Mouse (Mus musculus) ES-Bruce4 (cell line): ENCODE results near the gene Mindy4. TPM values are rescaled to one million over a fixed set of nuclear protein-coding genes. Genes with fewer than 3 reads are reported as not detected.

Experiments used
- H3K27ac ChIP-seq: 2 replicates; pipeline ENCODE4 v1.5.1; 2012; ENCODE audit warnings: low read length, inconsistent platforms; ENCODE audit not compliant: insufficient read depth
- H3K27me3 ChIP-seq: 2 replicates; pipeline ENCODE4 v1.6.1; 2012; ENCODE audit warnings: mild to moderate bottlenecking, low read length, inconsistent platforms; ENCODE audit not compliant: control insufficient read depth, poor library complexity, insufficient read depth, severe bottlenecking
- H3K36me3 ChIP-seq: 2 replicates; pipeline ENCODE4 v1.6.1; 2012; ENCODE audit warnings: inconsistent platforms, mild to moderate bottlenecking, low read length, moderate library complexity; ENCODE audit not compliant: control insufficient read depth, poor library complexity, insufficient read depth, severe bottlenecking
- H3K4me1 ChIP-seq: one replicate; pipeline ENCODE4 v1.8.1; 2011; ENCODE audit warnings: low read length; ENCODE audit not compliant: control insufficient read depth, insufficient read depth
- H3K4me3 ChIP-seq: 2 replicates; pipeline ENCODE4 v1.5.1; 2011; ENCODE audit warnings: low read depth, mild to moderate bottlenecking, low read length
- H3K9ac ChIP-seq: 2 replicates; pipeline ENCODE4 v1.6.1; 2012; ENCODE audit warnings: low read depth, mild to moderate bottlenecking, inconsistent platforms; ENCODE audit not compliant: poor library complexity, severe bottlenecking
- H3K9me3 ChIP-seq: replicated peaks from 2 replicates; pipeline ENCODE4 v1.6.1; 2012; ENCODE audit warnings: mild to moderate bottlenecking, low read length, inconsistent platforms; ENCODE audit not compliant: control insufficient read depth, poor library complexity, insufficient read depth, severe bottlenecking
- CTCF ChIP-seq: IDR thresholded peaks from one replicate; pipeline ENCODE4 v1.8.1; 2011; ENCODE audit warnings: low read depth, low read length
- EP300 ChIP-seq: IDR thresholded peaks from 2 replicates; pipeline ENCODE4 v1.6.1; 2011; ENCODE audit warnings: low read depth, low read length; ENCODE audit not compliant: insufficient read depth
- POLR2A ChIP-seq: IDR thresholded peaks from one replicate; pipeline ENCODE4 v1.8.1; 2011; ENCODE audit warnings: low read length; ENCODE audit not compliant: insufficient read depth
- polyA plus RNA-seq: library from polyadenylated mRNA; stranded (reverse); fragments of >200 nt; gene quantifications from 2 replicates; pipeline ENCODE4 v1.2.4, GENCODE M21; 2011; ENCODE audit warnings: low read depth; ENCODE audit not compliant: missing spikeins, insufficient read depth, insufficient read length

Mindy4 gene
- polyA plus RNA-seq, 1 experiment = 2.7 TPM

- Histone ChIP-seq H3K27ac (no peak overlapping the region), H3K9ac (no peak overlapping the region)
These were observed 153.9 kb downstream of the Mindy4 start for GRCm38 (mm10) chr6:55356976-55357635.

GRCm38 (mm10) chr6:55357636-55358031 lies 154.5 kb downstream of the Mindy4 start:
- Histone ChIP-seq H3K4me1 (peaks cover 5% of the 10 kb centered on the region), H3K27me3 (no peaks in the 10 kb centered on the region), H3K4me3 (no peak overlapping the region), H3K36me3 (no peaks in the 10 kb centered on the region), H3K9me3 (no peaks in the 10 kb centered on the region), H3K27ac (no peak overlapping the region), H3K9ac (no peak overlapping the region)
- no peak for TF ChIP-seq EP300

More at GRCm38 (mm10) chr6:55356976-55357635, 153.9 kb downstream of the Mindy4 start:
- no peak for TF ChIP-seq EP300
- no peak for TF ChIP-seq CTCF
- TF ChIP-seq POLR2A = no peak
- Histone ChIP-seq H3K9me3 (no peaks in the 10 kb centered on the region), H3K4me3 (no peak overlapping the region), H3K4me1 (peaks cover 5% of the 10 kb centered on the region), H3K27me3 (no peaks in the 10 kb centered on the region), H3K36me3 (no peaks in the 10 kb centered on the region)

GRCm38 (mm10) chr6:55358731-55359143 lies 155.6 kb downstream of the Mindy4 start:
- Histone ChIP-seq H3K9ac (no peak overlapping the region), H3K4me3 (no peak overlapping the region), H3K4me1 (peaks cover 5% of the 10 kb centered on the region), H3K9me3 (no peaks in the 10 kb centered on the region), H3K27me3 (no peaks in the 10 kb centered on the region), H3K36me3 (no peaks in the 10 kb centered on the region), H3K27ac (no peak overlapping the region)
- TF ChIP-seq EP300 (no peak), CTCF (peak; percentile 37), POLR2A (no peak)

- Histone ChIP-seq H3K27me3 (no peaks in the 10 kb centered on the region), H3K36me3 (no peaks in the 10 kb centered on the region), H3K9me3 (no peaks in the 10 kb centered on the region), H3K27ac (no peak overlapping the region), H3K4me3 (no peak overlapping the region), H3K9ac (no peak overlapping the region), H3K4me1 (no peaks in the 10 kb centered on the region)
- TF ChIP-seq EP300 (no peak), POLR2A (no peak), CTCF (no peak)
These were observed 159.5 kb downstream of the Mindy4 start for GRCm38 (mm10) chr6:55362663-55363062.

GRCm38 (mm10) chr6:55367126-55367525 lies 163.9 kb downstream of the Mindy4 start:
- Histone ChIP-seq H3K4me3 (no peak overlapping the region), H3K36me3 (no peaks in the 10 kb centered on the region), H3K27me3 (no peaks in the 10 kb centered on the region), H3K27ac (no peak overlapping the region), H3K9ac (no peak overlapping the region), H3K9me3 (no peaks in the 10 kb centered on the region), H3K4me1 (no peaks in the 10 kb centered on the region)
- no peak for TF ChIP-seq EP300

Other genes starting within 250 kb of the Mindy4 start
- gene Nod1, start 230.8 kb upstream of the Mindy4 start, polyA plus RNA-seq = 9.4 and 10.0 TPM in 2 replicates
- 44.7 and 50.1 TPM in 2 replicates for gene Ggct, start 210.4 kb upstream of the Mindy4 start, polyA plus RNA-seq
- gene Gars, start 165.4 kb upstream of the Mindy4 start, polyA plus RNA-seq = 281 and 286 TPM in 2 replicates
- not detected in 2 replicates for gene Crhr2, start 70.4 kb upstream of the Mindy4 start, polyA plus RNA-seq
- gene Inmt, start 28.3 kb upstream of the Mindy4 start, polyA plus RNA-seq = not detected in 2 replicates
- gene Aqp1, start 133.0 kb downstream of the Mindy4 start, polyA plus RNA-seq = 0.43 and 0.60 TPM in 2 replicates
- not detected in 2 replicates for gene Ghrhr, start 172.9 kb downstream of the Mindy4 start, polyA plus RNA-seq
- gene Adcyap1r1, start 248.6 kb downstream of the Mindy4 start, polyA plus RNA-seq = 0.34 TPM in 1 of 2 replicates, not detected in the other